Mouse (Mus musculus) MEL (cell line): Measurements from ENCODE around the gene Olfr251. TPM values are rescaled to one million over a fixed set of nuclear protein-coding genes. Genes with fewer than 3 reads are reported as not detected.

Source experiments
- DNase-seq: peaks from one replicate; pipeline ENCODE4 v3.0.0; 2011; ENCODE audit warnings: low read depth, low spot score
- H3K27ac ChIP-seq: 2 replicates; pipeline ENCODE4 v1.5.1; 2012; ENCODE audit warnings: low read depth, mild to moderate bottlenecking, control low read depth, low read length, moderate library complexity; ENCODE audit not compliant: control insufficient read depth
- H3K27me3 ChIP-seq, 2 experiments: fragments of 150-350 bp in 1 of 2; sonication (generic) in 1 of 2; 2 replicates each; pipeline ENCODE4 v1.6.1; 2012; ENCODE audit warnings: low read length in 2 of 2, mild to moderate bottlenecking in 2 of 2, improper control_type of control experiment in 1 of 2, moderate library complexity in 1 of 2; ENCODE audit not compliant: insufficient read depth in 2 of 2, control insufficient read depth in 1 of 2
- H3K36me3 ChIP-seq, 2 experiments: 2 replicates each; pipeline ENCODE4 v1.6.1; 2012 to 2014; ENCODE audit warnings: low read length in 2 of 2, improper control_type of control experiment in 1 of 2, inconsistent platforms in 1 of 2, mild to moderate bottlenecking in 1 of 2; ENCODE audit not compliant: insufficient read depth in 2 of 2, control insufficient read depth in 1 of 2
- H3K4me1 ChIP-seq, 2 experiments: fragments of 150-350 bp in 1 of 2; sonication (generic) in 1 of 2; 2 replicates each; pipeline ENCODE4 v1.6.1; 2012; ENCODE audit warnings: low read length in 2 of 2, improper control_type of control experiment in 1 of 2, mild to moderate bottlenecking in 1 of 2; ENCODE audit not compliant: insufficient read depth in 2 of 2, control insufficient read depth in 1 of 2
- H3K4me3 ChIP-seq, 2 experiments: fragments of 150-350 bp in 1 of 2; sonication (generic) in 1 of 2; 2 replicates each; pipeline ENCODE4 v1.5.1; 2012; ENCODE audit warnings: low read depth in 2 of 2, low read length in 2 of 2, mild to moderate bottlenecking in 2 of 2, moderate library complexity in 2 of 2, control low read depth in 1 of 2, improper control_type of control experiment in 1 of 2; ENCODE audit not compliant: control insufficient read depth in 1 of 2, insufficient read depth in 1 of 2
- H3K79me2 ChIP-seq: 2 replicates; pipeline ENCODE4 v1.6.1; 2012; ENCODE audit warnings: mild to moderate bottlenecking, low read length, moderate library complexity; ENCODE audit not compliant: control insufficient read depth, poor library complexity, insufficient read depth
- H3K9ac ChIP-seq: 2 replicates; pipeline ENCODE4 v1.6.1; 2012; ENCODE audit warnings: low read depth, mild to moderate bottlenecking, control low read depth, low read length, moderate library complexity; ENCODE audit not compliant: control insufficient read depth, poor library complexity, severe bottlenecking
- H3K9me3 ChIP-seq: fragments of 150-350 bp; sonication (generic); replicated peaks from 2 replicates; pipeline ENCODE4 v1.6.1; 2012; ENCODE audit warnings: mild to moderate bottlenecking, low read length, improper control_type of control experiment, moderate library complexity; ENCODE audit not compliant: insufficient read depth
- BHLHE40 ChIP-seq: IDR thresholded peaks from 2 replicates; pipeline ENCODE4 v1.6.1; 2012; ENCODE audit warnings: low read depth, mild to moderate bottlenecking, inconsistent platforms, low read length, improper control_type of control experiment, borderline replicate concordance
- CHD1 ChIP-seq: IDR thresholded peaks from 2 replicates; pipeline ENCODE4 v1.6.1; 2012; ENCODE audit warnings: low read depth, mild to moderate bottlenecking, inconsistent platforms, low read length, improper control_type of control experiment
- CTCF ChIP-seq, 3 experiments: IDR thresholded peaks in 2 of 3; conservative IDR thresholded peaks in 1 of 3; 2 replicates each; pipeline ENCODE4 v1.5.1; 2011 to 2012; ENCODE audit warnings: low read length in 3 of 3, low read depth in 2 of 3, mild to moderate bottlenecking in 2 of 3, improper control_type of control experiment in 1 of 3, inconsistent platforms in 1 of 3, mixed read lengths in 1 of 3, moderate library complexity in 1 of 3; ENCODE audit not compliant: control insufficient read depth in 1 of 3, insufficient read depth in 1 of 3, poor library complexity in 1 of 3, severe bottlenecking in 1 of 3
- E2F4 ChIP-seq: IDR thresholded peaks from 2 replicates; pipeline ENCODE4 v1.6.1; 2011; ENCODE audit warnings: low read depth, low read length, improper control_type of control experiment, borderline replicate concordance
- GATA1 ChIP-seq: IDR thresholded peaks from 2 replicates; pipeline ENCODE4 v1.6.1; 2011; ENCODE audit warnings: low read depth, low read length, improper control_type of control experiment
- HCFC1 ChIP-seq: IDR thresholded peaks from 2 replicates; pipeline ENCODE4 v1.6.1; 2012; ENCODE audit warnings: low read depth, mild to moderate bottlenecking, inconsistent platforms, low read length, improper control_type of control experiment, moderate library complexity
- KAT2A ChIP-seq: conservative IDR thresholded peaks from 2 replicates; pipeline ENCODE4 v1.6.1; 2012; ENCODE audit warnings: low read depth, low read length, improper control_type of control experiment, inconsistent platforms
- MAFK ChIP-seq: IDR thresholded peaks from 2 replicates; pipeline ENCODE4 v1.6.1; 2011; ENCODE audit warnings: low read depth, mild to moderate bottlenecking, low read length, improper control_type of control experiment, borderline replicate concordance
- MAX ChIP-seq: IDR thresholded peaks from 2 replicates; pipeline ENCODE4 v1.6.1; 2011; ENCODE audit warnings: low read length, improper control_type of control experiment
- MYB ChIP-seq: IDR thresholded peaks from 2 replicates; pipeline ENCODE4 v1.6.1; 2011; ENCODE audit warnings: mild to moderate bottlenecking, low read depth, low read length, improper control_type of control experiment
- NRF1 ChIP-seq: IDR thresholded peaks from 2 replicates; pipeline ENCODE4 v1.6.1; 2014; ENCODE audit warnings: low read depth, mild to moderate bottlenecking, inconsistent platforms, low read length, improper control_type of control experiment, moderate library complexity; ENCODE audit not compliant: poor library complexity, insufficient read depth, severe bottlenecking
- POLR2A ChIP-seq, 2 experiments: IDR thresholded peaks; 2 replicates each; pipeline ENCODE4 v1.6.1; 2011 to 2012; ENCODE audit warnings: low read length in 2 of 2, mild to moderate bottlenecking in 2 of 2, control low read depth in 1 of 2, improper control_type of control experiment in 1 of 2, low read depth in 1 of 2, moderate library complexity in 1 of 2; ENCODE audit not compliant: control insufficient read depth in 1 of 2, insufficient read depth in 1 of 2, poor library complexity in 1 of 2
- POLR2AphosphoS5 ChIP-seq: IDR thresholded peaks from 2 replicates; pipeline ENCODE4 v1.6.1; 2012; ENCODE audit warnings: low read depth, borderline replicate concordance, mild to moderate bottlenecking, inconsistent platforms, low read length, moderate library complexity, mixed read lengths
- RAD21 ChIP-seq: IDR thresholded peaks from 2 replicates; pipeline ENCODE4 v1.6.1; 2011; ENCODE audit warnings: mild to moderate bottlenecking, low read depth, low read length, improper control_type of control experiment
- RCOR1 ChIP-seq: IDR thresholded peaks from 2 replicates; pipeline ENCODE4 v1.6.1; 2012; ENCODE audit warnings: low read depth, mild to moderate bottlenecking, inconsistent platforms, low read length, improper control_type of control experiment
- SMC3 ChIP-seq: IDR thresholded peaks from 2 replicates; pipeline ENCODE4 v1.6.1; 2011; ENCODE audit warnings: low read depth, low read length, improper control_type of control experiment
- TAL1 ChIP-seq: IDR thresholded peaks from 2 replicates; pipeline ENCODE4 v1.6.1; 2012; ENCODE audit warnings: mild to moderate bottlenecking, inconsistent platforms, low read length, moderate library complexity, mixed read lengths
- TBP ChIP-seq: IDR thresholded peaks from 2 replicates; pipeline ENCODE4 v1.8.0; 2011; ENCODE audit warnings: low read depth, low read length, improper control_type of control experiment
- TCF12 ChIP-seq: IDR thresholded peaks from 2 replicates; pipeline ENCODE4 v1.6.1; 2014; ENCODE audit warnings: low read depth, mild to moderate bottlenecking, inconsistent platforms, low read length, improper control_type of control experiment, moderate library complexity
- USF1 ChIP-seq: IDR thresholded peaks from 2 replicates; pipeline ENCODE4 v1.6.1; 2014; ENCODE audit warnings: low read depth, mild to moderate bottlenecking, inconsistent platforms, low read length, improper control_type of control experiment, moderate library complexity
- USF2 ChIP-seq, 2 experiments: IDR thresholded peaks; 2 replicates each; pipeline ENCODE4 v1.6.1; 2011 to 2012; ENCODE audit warnings: improper control_type of control experiment in 2 of 2, low read length in 2 of 2, borderline replicate concordance in 1 of 2, inconsistent platforms in 1 of 2, low read depth in 1 of 2, mild to moderate bottlenecking in 1 of 2; ENCODE audit not compliant: insufficient read depth in 1 of 2
- ZC3H11A ChIP-seq: IDR thresholded peaks from 2 replicates; pipeline ENCODE4 v1.6.1; 2012; ENCODE audit warnings: low read depth, mild to moderate bottlenecking, inconsistent platforms, low read length, improper control_type of control experiment
- ZKSCAN1 ChIP-seq: IDR thresholded peaks from 2 replicates; pipeline ENCODE4 v1.6.1; 2012; ENCODE audit warnings: low read depth, mild to moderate bottlenecking, inconsistent platforms, low read length, improper control_type of control experiment, moderate library complexity
- ZMIZ1 ChIP-seq: IDR thresholded peaks from 2 replicates; pipeline ENCODE4 v1.6.1; 2012; ENCODE audit warnings: low read depth, mild to moderate bottlenecking, inconsistent platforms, low read length, improper control_type of control experiment, moderate library complexity
- ZNF384 ChIP-seq: IDR thresholded peaks from 2 replicates; pipeline ENCODE4 v1.6.1; 2012; ENCODE audit warnings: low read depth, mild to moderate bottlenecking, inconsistent platforms, low read length, improper control_type of control experiment
- polyA plus RNA-seq, 2 experiments: library from polyadenylated mRNA; stranded (reverse) in 1 of 2; unstranded in 1 of 2; fragments of >175 nt in 1 of 2; fragments of >200 nt in 1 of 2; gene quantifications; 2 replicates each; pipeline versions ENCODE4 v1.2.1 to v1.2.4; 2012; ENCODE audit warnings: low replicate concordance in 2 of 2, low read depth in 1 of 2; ENCODE audit not compliant: insufficient read length in 2 of 2, insufficient read depth in 1 of 2, missing spikeins in 1 of 2
- total RNA-seq: library from RNA; depleted of rRNA; stranded (reverse); fragments of 300-350 nt; gene quantifications from 2 replicates; pipeline ENCODE4 v1.2.3, GENCODE M21; 2012

Olfr251 gene
- total and polyA plus RNA-seq, 3 experiments = not detected

- DNase-seq = no peak
- H3K79me2 ChIP-seq = no peaks in the 10 kb centered on the region
- H3K4me1 ChIP-seq = no peaks in the 10 kb centered on the region
- H3K4me3 ChIP-seq = no peak overlapping the region
- no peaks in the 10 kb centered on the region for H3K36me3 ChIP-seq
- no peaks in the 10 kb centered on the region for H3K27me3 ChIP-seq
- no peaks in the 10 kb centered on the region for H3K9me3 ChIP-seq
- no peak overlapping the region for H3K27ac ChIP-seq
- TF ChIP-seq ZMIZ1 (no peak), CTCF (IDR thresholded peaks at IDR 0.05 in 2 of 3, conservative IDR thresholded peaks at IDR 0.05 in 1 of 3; ENCODE audit: control insufficient read depth in 1 of 3, insufficient read depth in 1 of 3, low read depth in 2 of 3, low read length in 3 of 3, poor library complexity in 1 of 3, severe bottlenecking in 1 of 3) (no peak), E2F4 (no peak), MAFK (no peak), MYB (no peak), TAL1 (no peak), SMC3 (no peak), ZNF384 (no peak), KAT2A (no peak), POLR2A (IDR thresholded peaks at IDR 0.05; ENCODE audit: control insufficient read depth in 1 of 2, insufficient read depth in 1 of 2, low read depth in 1 of 2, low read length in 2 of 2, poor library complexity in 1 of 2) (no peak), TBP (no peak), CHD1 (no peak), MAX (no peak), TCF12 (no peak), BHLHE40 (no peak), NRF1 (no peak), RAD21 (no peak), POLR2AphosphoS5 (no peak), HCFC1 (no peak), ZKSCAN1 (no peak)
- H3K9ac ChIP-seq = no peak overlapping the region
Measured at GRCm38 (mm10) chr9:38423801-38424200, 46.9 kb downstream of the Olfr251 start.

- Histone ChIP-seq H3K36me3 (no peaks in the 10 kb centered on the region), H3K9ac (no peak overlapping the region), H3K4me1 (no peaks in the 10 kb centered on the region)
- no peak for TF ChIP-seq KAT2A
- TF ChIP-seq ZC3H11A = no peak
- no peak for TF ChIP-seq ZKSCAN1
- no peak for TF ChIP-seq CHD1
- TF ChIP-seq RAD21 = no peak
- no peak for TF ChIP-seq NRF1
- no peak for TF ChIP-seq USF1
- no peak for TF ChIP-seq USF2 (IDR thresholded peaks at IDR 0.05; ENCODE audit: borderline replicate concordance in 1 of 2, insufficient read depth in 1 of 2, low read depth in 1 of 2, low read length in 2 of 2)
- TF ChIP-seq GATA1 = no peak
- no peak for TF ChIP-seq BHLHE40
- TF ChIP-seq RCOR1 = no peak
- no peak for TF ChIP-seq ZMIZ1
- TF ChIP-seq, all 39 proteins: peak for 0
- no peak overlapping the region for H3K27ac ChIP-seq
- no peaks in the 10 kb centered on the region for H3K27me3 ChIP-seq
- no peak overlapping the region for H3K4me3 ChIP-seq
- no peak for DNase-seq
- no peaks in the 10 kb centered on the region for H3K79me2 ChIP-seq
- H3K9me3 ChIP-seq = no peaks in the 10 kb centered on the region
Measured at GRCm38 (mm10) chr9:38427026-38427425, 50.1 kb downstream of the Olfr251 start.
